Mouse (Mus musculus) small intestine, adult 2 months (tissue): Measurements from ENCODE around the gene Tmem52b.

Experiments used
- CTCF ChIP-seq: fragments of 200-500 bp; IDR thresholded peaks from 2 replicates; pipeline ENCODE4 v1.5.1; 2012; ENCODE audit warnings: low read depth, mild to moderate bottlenecking, control low read depth, inconsistent platforms, low read length, moderate library complexity, mixed read lengths; ENCODE audit not compliant: insufficient replicate concordance, insufficient read length; ENCODE audit errors: extremely low read depth
- POLR2A ChIP-seq: fragments of 200-500 bp; IDR thresholded peaks from 2 replicates; pipeline ENCODE4 v1.6.1; 2012; ENCODE audit warnings: low read depth, mild to moderate bottlenecking, control low read depth, inconsistent platforms, low read length, moderate library complexity

DNA sequence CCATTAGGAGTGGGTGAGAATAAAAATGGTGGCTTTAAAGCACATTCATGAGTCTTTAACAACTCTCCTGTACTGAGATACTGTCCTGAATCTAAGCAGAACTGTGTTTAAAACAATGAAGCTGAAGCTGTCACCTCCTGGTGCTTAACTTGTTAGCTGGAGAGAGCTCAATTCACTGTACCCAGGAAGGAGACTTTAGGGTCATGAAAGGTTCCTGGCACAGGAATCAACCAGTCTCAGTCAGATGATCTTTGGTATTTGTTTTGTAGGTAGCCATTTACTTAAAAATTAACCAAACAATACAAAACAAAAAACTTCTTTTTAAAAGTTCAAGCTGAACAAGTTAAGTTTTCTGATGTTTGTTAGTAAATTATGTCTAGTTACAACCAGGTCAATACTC lies 17.9 kb downstream of the Tmem52b start:
- no peak for TF ChIP-seq POLR2A
- TF ChIP-seq CTCF, result no peak
